Mouse (Mus musculus): ENCODE measurements around the gene Abhd15. TPM values are rescaled to one million over a fixed set of nuclear protein-coding genes. Genes with fewer than 3 reads are reported as not detected.
"Not testable (repeated sequence)": the region's sequence is repeated elsewhere in the genome, so short reads cannot be mapped to it uniquely, and the experiment has no call there.

Abhd15 gene
- polyA plus RNA-seq, 1 experiment from 2014 or later, result 1.9 TPM

- no peak overlapping the region for H3K9ac ChIP-seq (replicated peaks)
- no peaks in the 10 kb centered on the region for H3K36me3 ChIP-seq
- peaks cover 42% of the 10 kb centered on the region for H3K4me1 ChIP-seq
- H3K27ac ChIP-seq (replicated peaks), result no peak overlapping the region
- H3K9me3 ChIP-seq, result no peaks in the 10 kb centered on the region
- 69% methylated on average over 5 of the region's 5 CpGs for WGBS
- no peak for ATAC-seq (replicated peaks)
- H3K27me3 ChIP-seq, result peaks cover 21% of the 10 kb centered on the region; the same call in 1 of the 2 replicates
- H3K4me3 ChIP-seq, result no peak overlapping the region
- no peak overlapping the region for H3K4me2 ChIP-seq (replicated peaks)
Measured at GRCm38 (mm10) chr11:77516553-77517425, 1.9 kb downstream of the Abhd15 start.

GRCm38 (mm10) chr11:77518051-77518798 is 3.3 kb downstream of the Abhd15 start:
- 82% methylated on average over 27 of the region's 27 CpGs for WGBS
- Histone ChIP-seq H3K4me3 (no peak overlapping the region), H3K9ac (replicated peaks) (no peak overlapping the region), H3K9me3 (no peaks in the 10 kb centered on the region), H3K27ac (replicated peaks) (no peak overlapping the region), H3K4me2 (replicated peaks) (no peak overlapping the region), H3K4me1 (peaks cover 35% of the 10 kb centered on the region), H3K27me3 (peaks cover 21% of the 10 kb centered on the region; the same call in 1 of the 2 replicates), H3K36me3 (no peaks in the 10 kb centered on the region)
- ATAC-seq (replicated peaks), result no peak

- WGBS, result 79% methylated on average over 5 of the region's 5 CpGs
- no peaks in the 10 kb centered on the region for H3K36me3 ChIP-seq
- no peak for ATAC-seq (replicated peaks)
- peaks cover 18% of the 10 kb centered on the region; the same call in 1 of the 2 replicates for H3K27me3 ChIP-seq
- H3K9ac ChIP-seq (replicated peaks), result no peak within 1 kb of the TSS
- no peaks in the 10 kb centered on the region for H3K9me3 ChIP-seq
- no peak within 1 kb of the TSS for H3K27ac ChIP-seq (replicated peaks)
- H3K4me2 ChIP-seq (replicated peaks), result no peak within 1 kb of the TSS
- peaks cover 27% of the 10 kb centered on the region for H3K4me1 ChIP-seq
- no peak within 1 kb of the TSS for H3K4me3 ChIP-seq
Measured at GRCm38 (mm10) chr11:77519043-77519442, 4.1 kb downstream of the Abhd15 start, which contains the start of gene Gm10392. TSS of gene Gm10392 (minus strand) at chr11:77519198.

GRCm38 (mm10) chr11:77520601-77521529 is 5.9 kb downstream of the Abhd15 start:
- Histone ChIP-seq H3K4me2 (replicated peaks) (no peak overlapping the region), H3K27me3 (0 out of 2 replicates have a peak, but pooled peaks cover 5% of the 10 kb centered on the region), H3K27ac (replicated peaks) (no peak overlapping the region), H3K36me3 (no peaks in the 10 kb centered on the region), H3K4me1 (peaks cover 9% of the 10 kb centered on the region), H3K9me3 (no peaks in the 10 kb centered on the region), H3K4me3 (no peak overlapping the region), H3K9ac (replicated peaks) (no peak overlapping the region)
- 38% methylated on average over 5 of the region's 5 CpGs for WGBS
- ATAC-seq (replicated peaks), result no peak

- no peaks in the 10 kb centered on the region for H3K27me3 ChIP-seq
- H3K4me2 ChIP-seq (replicated peaks), result no peak overlapping the region
- H3K9me3 ChIP-seq, result no peaks in the 10 kb centered on the region
- WGBS, result 81% methylated on average over 3 of the region's 3 CpGs
- no peak overlapping the region for H3K4me3 ChIP-seq
- peaks cover 3% of the 10 kb centered on the region; the same call in 1 of the 2 replicates for H3K36me3 ChIP-seq
- H3K4me1 ChIP-seq, result 0 out of 2 replicates have a peak, but pooled peaks cover 4% of the 10 kb centered on the region
- ATAC-seq (replicated peaks), result no peak
- H3K27ac ChIP-seq (replicated peaks), result no peak overlapping the region
- H3K9ac ChIP-seq (replicated peaks), result no peak overlapping the region
Measured at GRCm38 (mm10) chr11:77525804-77526486, 11.0 kb downstream of the Abhd15 start.

- H3K27ac ChIP-seq (replicated peaks); H3K36me3 ChIP-seq; H3K4me1 ChIP-seq; H3K9ac ChIP-seq (replicated peaks); H3K4me3 ChIP-seq; H3K9me3 ChIP-seq; H3K4me2 ChIP-seq (replicated peaks); H3K27me3 ChIP-seq; ATAC-seq (replicated peaks): not testable (repeated sequence)
- 91% methylated on average over 3 of the region's 3 CpGs for WGBS
Measured at GRCm38 (mm10) chr11:77528420-77528819, 13.5 kb downstream of the Abhd15 start.

GRCm38 (mm10) chr11:77529644-77530043 is 14.7 kb downstream of the Abhd15 start:
- Histone ChIP-seq H3K36me3 (peaks cover 4% of the 10 kb centered on the region; the same call in 1 of the 2 replicates), H3K9me3 (no peaks in the 10 kb centered on the region), H3K4me3 (no peak overlapping the region), H3K4me1 (no peaks in the 10 kb centered on the region), H3K27me3 (no peaks in the 10 kb centered on the region), H3K27ac (replicated peaks) (no peak overlapping the region), H3K9ac (replicated peaks) (no peak overlapping the region), H3K4me2 (replicated peaks) (no peak overlapping the region)
- 91% methylated on average over 3 of the region's 3 CpGs for WGBS
- ATAC-seq (replicated peaks), result no peak

GRCm38 (mm10) chr11:77530862-77531261 is 15.9 kb downstream of the Abhd15 start:
- WGBS, result 94% methylated on average over 2 of the region's 2 CpGs

GRCm38 (mm10) chr11:77532202-77532846 is 17.4 kb downstream of the Abhd15 start:
- Histone ChIP-seq H3K4me2 (replicated peaks) (no peak overlapping the region), H3K36me3 (peaks cover 23% of the 10 kb centered on the region), H3K27me3 (no peaks in the 10 kb centered on the region), H3K4me3 (no peak overlapping the region), H3K9me3 (no peaks in the 10 kb centered on the region), H3K9ac (replicated peaks) (no peak overlapping the region), H3K27ac (replicated peaks) (no peak overlapping the region), H3K4me1 (no peaks in the 10 kb centered on the region)
- WGBS, result 88% methylated on average over 4 of the region's 4 CpGs
- ATAC-seq (replicated peaks), result no peak

More at GRCm38 (mm10) chr11:77530862-77531261, 15.9 kb downstream of the Abhd15 start:
- Histone ChIP-seq H3K4me1 (no peaks in the 10 kb centered on the region), H3K4me2 (replicated peaks) (no peak overlapping the region), H3K36me3 (peaks cover 11% of the 10 kb centered on the region), H3K27ac (replicated peaks) (no peak overlapping the region), H3K9me3 (no peaks in the 10 kb centered on the region), H3K27me3 (no peaks in the 10 kb centered on the region), H3K9ac (replicated peaks) (no peak overlapping the region), H3K4me3 (no peak overlapping the region)
- ATAC-seq (replicated peaks), result no peak

GRCm38 (mm10) chr11:77545261-77545660 is 30.3 kb downstream of the Abhd15 start:
- Histone ChIP-seq H3K9ac (replicated peaks) (no peak overlapping the region), H3K36me3 (peaks cover 74% of the 10 kb centered on the region)
- no peak for ATAC-seq (replicated peaks)

More at GRCm38 (mm10) chr11:77545261-77545660, 30.3 kb downstream of the Abhd15 start:
- H3K4me3 ChIP-seq, result no peak overlapping the region
- 95% methylated on average over 7 of the region's 7 CpGs for WGBS
- no peaks in the 10 kb centered on the region for H3K9me3 ChIP-seq
- H3K4me1 ChIP-seq, result no peaks in the 10 kb centered on the region
- no peaks in the 10 kb centered on the region for H3K27me3 ChIP-seq
- H3K4me2 ChIP-seq (replicated peaks), result no peak overlapping the region
- H3K27ac ChIP-seq (replicated peaks), result no peak overlapping the region

All from forebrain, embryonic 15.5 days (tissue).